Mouse (Mus musculus) small intestine, adult 2 months (tissue): ENCODE data around the gene Krt10.

ENCODE experiments used
- CTCF ChIP-seq: fragments of 200-500 bp; IDR thresholded peaks from 2 replicates; pipeline ENCODE4 v1.5.1; 2012; ENCODE audit warnings: low read depth, mild to moderate bottlenecking, control low read depth, inconsistent platforms, low read length, moderate library complexity, mixed read lengths; ENCODE audit not compliant: insufficient replicate concordance, insufficient read length; ENCODE audit errors: extremely low read depth
- POLR2A ChIP-seq: fragments of 200-500 bp; IDR thresholded peaks from 2 replicates; pipeline ENCODE4 v1.6.1; 2012; ENCODE audit warnings: low read depth, mild to moderate bottlenecking, control low read depth, inconsistent platforms, low read length, moderate library complexity

DNA sequence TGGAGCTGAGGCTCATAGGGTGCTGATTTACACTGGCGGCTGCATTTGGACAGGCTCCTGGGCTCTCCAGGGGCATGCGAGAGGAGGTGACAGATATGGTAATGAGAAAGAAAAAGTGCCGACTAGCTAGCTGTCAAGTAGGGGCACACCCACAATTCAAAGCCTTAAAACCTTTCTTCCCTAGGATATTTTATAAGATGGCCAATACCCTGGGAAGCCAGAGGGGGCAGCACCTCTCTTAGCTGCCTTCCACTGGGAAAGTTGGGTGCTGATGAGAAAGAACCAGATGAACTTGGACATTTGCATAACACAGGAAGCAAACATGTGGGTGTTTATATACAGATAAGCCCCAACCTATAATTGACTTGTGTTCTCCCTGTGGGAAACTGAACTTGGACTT is 19.9 kb downstream of the Krt10 start:
- TF ChIP-seq CTCF (peak; percentile 48; the same call in 1 of the 2 replicates), POLR2A (no peak)
